Mouse (Mus musculus): Measurements from ENCODE around the gene Fdxacb1.

Fdxacb1 gene

GRCm38 (mm10) chr9:50809146-50809545, 41.1 kb downstream of the Fdxacb1 start:
- DNase-seq, result no peak

- DNase-seq, result no peak
Measured at GRCm38 (mm10) chr9:50811187-50811586, 43.2 kb downstream of the Fdxacb1 start.

- no peak for DNase-seq
Measured at GRCm38 (mm10) chr9:50811746-50812145, 43.7 kb downstream of the Fdxacb1 start.

- DNase-seq, result no peak
Measured at GRCm38 (mm10) chr9:50813796-50814195, 45.8 kb downstream of the Fdxacb1 start.

- DNase-seq, result no peak
Measured at GRCm38 (mm10) chr9:50815666-50816065, 47.6 kb downstream of the Fdxacb1 start.

GRCm38 (mm10) chr9:50816512-50816911, 48.5 kb downstream of the Fdxacb1 start:
- no peak for DNase-seq

- DNase-seq, result no peak
Measured at GRCm38 (mm10) chr9:50818050-50818449, 50.0 kb downstream of the Fdxacb1 start.

- DNase-seq, result no peak
Measured at GRCm38 (mm10) chr9:50819716-50820115, 51.7 kb downstream of the Fdxacb1 start.

GRCm38 (mm10) chr9:50821651-50822050, 53.6 kb downstream of the Fdxacb1 start:
- DNase-seq, result no peak

- no peak for DNase-seq
Measured at GRCm38 (mm10) chr9:50822216-50822615, 54.2 kb downstream of the Fdxacb1 start.
